Mouse (Mus musculus): ENCODE results near the gene Epop.
A peak's percentile ranks its signal among the peaks of the same experiment; 100 is the strongest.

DNA sequence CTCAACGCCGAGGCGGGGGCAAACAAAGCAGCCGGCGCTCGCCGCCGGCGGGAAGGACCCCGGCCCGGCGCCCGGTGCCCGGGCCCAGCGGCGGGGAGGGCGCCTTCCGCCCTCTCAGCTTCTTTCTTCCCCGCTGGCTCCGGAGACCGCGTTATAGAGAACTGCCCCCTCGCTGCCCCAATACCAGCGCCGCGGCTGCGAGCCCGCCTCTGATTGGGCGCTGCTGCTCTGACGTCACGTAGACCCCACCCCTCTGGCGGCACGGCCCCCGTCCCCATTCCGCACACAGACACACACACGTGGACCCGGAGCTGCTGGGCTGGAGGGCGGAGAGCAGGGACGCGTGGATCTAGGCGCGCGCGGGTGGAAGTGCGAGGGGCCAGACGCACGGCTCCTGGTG is at the start of gene Epop:
- TF ChIP-seq MYOD1 (IDR thresholded peaks at IDR 0.05; ENCODE audit: control insufficient read depth in 1 of 3, insufficient read length in 2 of 3, low read depth in 2 of 3) (no peak), POLR2A (IDR thresholded peaks at IDR 0.05; ENCODE audit: insufficient read length, low read depth) (peak; percentile 57), USF1 (IDR thresholded peaks at IDR 0.05; ENCODE audit: low read depth) (no peak), E2F4 (IDR thresholded peaks at IDR 0.05; ENCODE audit: insufficient read depth) (no peak)
